In the genomic region with DNA sequence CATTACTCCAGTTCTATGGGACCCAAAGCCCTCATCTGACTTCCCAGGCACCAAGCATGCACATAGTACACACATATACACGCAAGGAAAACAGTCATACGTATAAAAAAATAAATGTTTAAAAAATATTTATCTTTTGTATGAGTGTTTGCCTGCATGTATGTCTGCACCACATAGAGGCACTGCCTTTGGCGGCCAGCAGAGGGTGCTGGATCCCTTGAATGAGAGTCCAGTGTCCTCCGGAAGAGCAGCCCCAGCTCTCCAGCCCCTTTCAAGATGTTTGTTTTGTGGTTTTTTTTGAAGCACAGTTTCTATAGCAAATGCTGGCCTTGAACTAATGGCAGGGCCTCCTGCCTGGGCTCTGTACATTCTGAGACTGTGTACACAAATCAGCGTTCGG, we compare ENCODE assay signal across 9 mouse cellular contexts. TPM values are rescaled to one million over a fixed set of nuclear protein-coding genes. Genes with fewer than 3 reads are reported as not detected.
DNase-seq lines count a peak whose midpoint lies in the region; ATAC-seq and TF ChIP-seq lines count a peak whose summit lies in the region.
"Had no signal": no experiment of that assay in that cellular context is flagged by ENCODE, and none has a peak within 500 bp of the region (broad histone marks: within the 10 kb centered on the region; RNA-seq: fewer than 3 reads in every experiment).

No protein-coding gene starts in this region.

- H3K4me1 ChIP-seq in hindbrain, embryonic 11.5 days (replicated peaks; ENCODE audit: control insufficient read depth, insufficient read depth, low read length), result no peaks in the 10 kb centered on the region
- H3K4me1 ChIP-seq in hindbrain, embryonic 12.5 days, result no peaks in the 10 kb centered on the region
- H3K4me1 ChIP-seq in lung, embryonic 14.5 days (ENCODE audit: insufficient read depth), result no peaks in the 10 kb centered on the region
- H3K4me1 ChIP-seq in thymus, adult 2 months (replicated peaks; ENCODE audit: control insufficient read depth, insufficient read depth, low read length), result no peaks in the 10 kb centered on the region
- H3K4me1 ChIP-seq: midbrain, embryonic 12.5 days had no signal

- DNase-seq in hindbrain, embryonic 11.5 days (ENCODE audit: low spot score), result peak; percentile 65
- peak; percentile 48 to 50 for DNase-seq in B cell, adult 2 months
- peak; percentile 23 for DNase-seq in MEL-GATA-1-ER (ENCODE audit: extremely low read depth, low read depth)
- peak; percentile 7 for DNase-seq in embryo, embryonic 11.5 days (ENCODE audit: low read depth, low spot score)
- peak; percentile 74 for DNase-seq in lung, embryonic 14.5 days
- DNase-seq in thymus, adult 2 months, result peak; percentile 57
- DNase-seq in urinary bladder, postnatal 4 days (ENCODE audit: low spot score in 2 of 2), result no peak

- H3K27ac ChIP-seq in hindbrain, embryonic 11.5 days (ENCODE audit: low read depth, low read length), result no peak overlapping the region
- H3K27ac ChIP-seq in hindbrain, embryonic 12.5 days, result no peak overlapping the region
- no peak overlapping the region for H3K27ac ChIP-seq in lung, embryonic 14.5 days (ENCODE audit: low read depth)
- no peak overlapping the region for H3K27ac ChIP-seq in thymus, adult 2 months (ENCODE audit: control insufficient read depth, insufficient read depth, low read length)
- H3K27ac ChIP-seq: midbrain, embryonic 12.5 days had no signal

- H3K36me3 ChIP-seq in hindbrain, embryonic 11.5 days (ENCODE audit: control insufficient read depth, insufficient read depth, low read length), result peaks cover 21% of the 10 kb centered on the region
- peaks cover 90% of the 10 kb centered on the region for H3K36me3 ChIP-seq in hindbrain, embryonic 12.5 days
- H3K36me3 ChIP-seq in lung, embryonic 14.5 days (ENCODE audit: insufficient read depth), result peaks cover 90% of the 10 kb centered on the region
- peaks cover 79% of the 10 kb centered on the region for H3K36me3 ChIP-seq in thymus, adult 2 months (ENCODE audit: control insufficient read depth, insufficient read depth, low read length)

- no peak overlapping the region for H3K9ac ChIP-seq in hindbrain, embryonic 11.5 days (ENCODE audit: low read depth, low read length)
- no peak overlapping the region for H3K9ac ChIP-seq in hindbrain, embryonic 12.5 days
- no peak overlapping the region for H3K9ac ChIP-seq in lung, embryonic 14.5 days
- H3K9ac ChIP-seq: midbrain, embryonic 12.5 days had no signal

- H3K27me3 ChIP-seq in hindbrain, embryonic 11.5 days (ENCODE audit: control insufficient read depth, insufficient read depth, low read length), result no peaks in the 10 kb centered on the region
- H3K27me3 ChIP-seq in hindbrain, embryonic 12.5 days, result no peaks in the 10 kb centered on the region
- H3K27me3 ChIP-seq in lung, embryonic 14.5 days (ENCODE audit: insufficient read depth, low read length), result no peaks in the 10 kb centered on the region
- H3K27me3 ChIP-seq in thymus, adult 2 months (ENCODE audit: control insufficient read depth, insufficient read depth, low read length), result no peaks in the 10 kb centered on the region
- H3K27me3 ChIP-seq: midbrain, embryonic 12.5 days had no signal

- no peak for TF ChIP-seq POLR2A in thymus, adult 2 months (IDR thresholded peaks at IDR 0.05; ENCODE audit: control insufficient read depth, extremely low read depth, insufficient read depth, low read length, poor library complexity)

- H3K9me3 ChIP-seq in hindbrain, embryonic 11.5 days (ENCODE audit: control insufficient read depth, low read length), result no peaks in the 10 kb centered on the region
- no peaks in the 10 kb centered on the region for H3K9me3 ChIP-seq in hindbrain, embryonic 12.5 days (replicated peaks)
- H3K9me3 ChIP-seq in lung, embryonic 14.5 days (ENCODE audit: low read depth, low read length), result no peaks in the 10 kb centered on the region
- H3K9me3 ChIP-seq: midbrain, embryonic 12.5 days had no signal

- ATAC-seq in hindbrain, embryonic 11.5 days (ENCODE audit: low FRiP score), result no peak
- no peak for ATAC-seq in hindbrain, embryonic 12.5 days (ENCODE audit: low FRiP score)
- ATAC-seq in lung, embryonic 14.5 days (ENCODE audit: insufficient read depth), result no peak

- no peak overlapping the region for H3K4me3 ChIP-seq in hindbrain, embryonic 11.5 days (ENCODE audit: low read depth, low read length)
- no peak overlapping the region for H3K4me3 ChIP-seq in hindbrain, embryonic 12.5 days
- H3K4me3 ChIP-seq in lung, embryonic 14.5 days (ENCODE audit: low read depth, low read length), result no peak overlapping the region
- H3K4me3 ChIP-seq in thymus, adult 2 months (ENCODE audit: control insufficient read depth, insufficient read depth, low read length), result no peak overlapping the region
- H3K4me3 ChIP-seq: midbrain, embryonic 12.5 days had no signal

- H3K4me2 ChIP-seq in hindbrain, embryonic 11.5 days (replicated peaks; ENCODE audit: low read depth, low read length), result no peak overlapping the region
- no peak overlapping the region for H3K4me2 ChIP-seq in hindbrain, embryonic 12.5 days (replicated peaks)
- H3K4me2 ChIP-seq in lung, embryonic 14.5 days, result no peak overlapping the region
- H3K4me2 ChIP-seq: midbrain, embryonic 12.5 days had no signal

- peak; percentile 63 for TF ChIP-seq CTCF in lung, embryonic 14.5 days (IDR thresholded peaks at IDR 0.05; ENCODE audit: low read depth)
- TF ChIP-seq CTCF in thymus, adult 2 months (IDR thresholded peaks at IDR 0.05; ENCODE audit: borderline replicate concordance, control insufficient read depth, extremely low read depth, insufficient read depth, low read length, poor library complexity), result peak; percentile 71; the same call in 1 of the 2 replicates

- WGBS in hindbrain, embryonic 11.5 days, result 84% methylated on average over 6 of the region's 6 CpGs
- 80% methylated on average over 6 of the region's 6 CpGs for WGBS in hindbrain, embryonic 12.5 days
- WGBS in lung, embryonic 14.5 days, result 72% methylated on average over 6 of the region's 6 CpGs
- WGBS in thymus, adult 2 months, result 94% methylated on average over 6 of the region's 6 CpGs

RNA-seq across cellular contexts. Expression of a gene that starts 24.4 kb away (rescaled TPM):
- polyA plus RNA-seq in hindbrain, embryonic 11.5 days (2014; fragmentation: Nextera tagmentation; extraction: Ambion mirVana), result 69.5 and 74.3 TPM in 2 replicates
- 74.6 and 78.4 TPM in 2 replicates for polyA plus RNA-seq in hindbrain, embryonic 12.5 days (2016; fragmentation: Nextera tagmentation; extraction: Ambion mirVana)
- 79.7 and 84.8 TPM in 2 replicates for polyA plus RNA-seq in lung, embryonic 14.5 days (2014; fragmentation: Nextera tagmentation; extraction: Ambion mirVana)
- 61.2 and 62.1 TPM in 2 replicates for polyA plus RNA-seq in thymus, adult 2 months (2012; rRNA removed)

RNA-seq across cellular contexts. Expression of a gene that starts 33.7 kb away (rescaled TPM):
- 47.2 and 50.8 TPM in 2 replicates for polyA plus RNA-seq in hindbrain, embryonic 11.5 days (2014; fragmentation: Nextera tagmentation; extraction: Ambion mirVana)
- polyA plus RNA-seq in hindbrain, embryonic 12.5 days (2016; fragmentation: Nextera tagmentation; extraction: Ambion mirVana), result 41.1 and 41.2 TPM in 2 replicates
- polyA plus RNA-seq in lung, embryonic 14.5 days (2014; fragmentation: Nextera tagmentation; extraction: Ambion mirVana), result 38.5 and 43.7 TPM in 2 replicates
- 25.3 and 29.5 TPM in 2 replicates for polyA plus RNA-seq in thymus, adult 2 months (2012; rRNA removed)

RNA-seq across cellular contexts. Expression of a gene that starts 45.7 kb away (rescaled TPM):
- 70.5 and 73.4 TPM in 2 replicates for polyA plus RNA-seq in hindbrain, embryonic 11.5 days (2014; fragmentation: Nextera tagmentation; extraction: Ambion mirVana)
- 74.1 and 75.9 TPM in 2 replicates for polyA plus RNA-seq in hindbrain, embryonic 12.5 days (2016; fragmentation: Nextera tagmentation; extraction: Ambion mirVana)
- 54.9 and 55.8 TPM in 2 replicates for polyA plus RNA-seq in lung, embryonic 14.5 days (2014; fragmentation: Nextera tagmentation; extraction: Ambion mirVana)
- 15.7 and 17.8 TPM in 2 replicates for polyA plus RNA-seq in thymus, adult 2 months (2012; rRNA removed)

RNA-seq across cellular contexts. Expression of a gene that starts 45.9 kb away (rescaled TPM):
- 103 and 108 TPM in 2 replicates for polyA plus RNA-seq in hindbrain, embryonic 11.5 days (2014; fragmentation: Nextera tagmentation; extraction: Ambion mirVana)
- polyA plus RNA-seq in hindbrain, embryonic 12.5 days (2016; fragmentation: Nextera tagmentation; extraction: Ambion mirVana), result 105 and 110 TPM in 2 replicates
- 76.4 and 76.6 TPM in 2 replicates for polyA plus RNA-seq in lung, embryonic 14.5 days (2014; fragmentation: Nextera tagmentation; extraction: Ambion mirVana)
- 48.9 and 50.8 TPM in 2 replicates for polyA plus RNA-seq in thymus, adult 2 months (2012; rRNA removed)

RNA-seq across cellular contexts. Expression of a gene that starts 58.6 kb away (rescaled TPM):
- polyA plus RNA-seq in hindbrain, embryonic 11.5 days (2014; fragmentation: Nextera tagmentation; extraction: Ambion mirVana), result 27.9 and 29.9 TPM in 2 replicates
- polyA plus RNA-seq in hindbrain, embryonic 12.5 days (2016; fragmentation: Nextera tagmentation; extraction: Ambion mirVana), result 32.1 and 34.1 TPM in 2 replicates
- polyA plus RNA-seq in lung, embryonic 14.5 days (2014; fragmentation: Nextera tagmentation; extraction: Ambion mirVana), result 55.5 and 59.7 TPM in 2 replicates
- 12.6 and 18.2 TPM in 2 replicates for polyA plus RNA-seq in thymus, adult 2 months (2012; rRNA removed)

Comparison
In these comparisons a context has a peak if more than half of its experiments do, and no peak if none do; other contexts are left out.
1. DNase-seq: peak in hindbrain, embryonic 11.5 days (single experiment), B cell, adult 2 months (2 of 2), MEL-GATA-1-ER (single experiment), embryo, embryonic 11.5 days (single experiment), lung, embryonic 14.5 days (single experiment) and thymus, adult 2 months (single experiment); none in urinary bladder, postnatal 4 days (0 of 2).